Mouse (Mus musculus): ENCODE measurements around the gene Hp1bp3.
A peak's percentile ranks its signal among the peaks of the same experiment; 100 is the strongest.

Gene Hp1bp3

DNA sequence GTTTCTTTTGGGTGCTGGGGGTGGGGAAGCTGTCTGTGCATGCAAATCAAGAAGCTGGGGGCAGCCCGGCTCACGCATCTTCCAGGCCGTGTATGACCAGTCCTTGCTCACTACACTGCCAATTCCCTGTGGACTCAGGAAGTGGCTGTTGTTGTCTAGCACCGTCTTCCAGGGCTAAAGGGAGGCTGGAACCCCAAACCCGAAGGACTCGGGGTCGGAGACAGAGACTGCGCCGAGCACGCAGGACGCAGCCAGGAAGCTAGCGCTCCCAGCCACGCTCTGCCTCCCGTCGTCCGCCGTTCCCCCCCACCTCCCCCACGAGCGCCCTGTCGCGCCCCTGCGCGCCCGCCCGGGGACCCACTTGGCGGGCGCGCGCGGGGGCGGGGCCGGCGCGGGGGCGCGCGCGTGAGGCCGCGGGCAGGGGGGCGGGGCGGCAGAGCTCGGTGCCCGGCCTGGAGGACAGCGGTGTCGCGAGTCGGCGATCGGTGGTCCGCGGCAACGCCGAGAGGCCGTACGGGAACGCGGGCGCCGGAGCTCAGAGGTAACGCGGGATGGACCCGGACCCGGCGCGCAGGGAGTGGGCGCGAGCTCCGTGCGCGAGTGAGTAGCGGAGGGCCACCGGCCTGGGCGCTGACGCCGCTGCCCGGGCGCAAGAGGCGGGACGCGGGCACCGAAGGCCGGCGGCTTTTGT, at the start of gene Hp1bp3:
Hp1bp3 (plus strand) TSS at position 97 of the 691 bp plus-strand sequence.
- DNase-seq, result peak; percentile 85 to 88

DNA sequence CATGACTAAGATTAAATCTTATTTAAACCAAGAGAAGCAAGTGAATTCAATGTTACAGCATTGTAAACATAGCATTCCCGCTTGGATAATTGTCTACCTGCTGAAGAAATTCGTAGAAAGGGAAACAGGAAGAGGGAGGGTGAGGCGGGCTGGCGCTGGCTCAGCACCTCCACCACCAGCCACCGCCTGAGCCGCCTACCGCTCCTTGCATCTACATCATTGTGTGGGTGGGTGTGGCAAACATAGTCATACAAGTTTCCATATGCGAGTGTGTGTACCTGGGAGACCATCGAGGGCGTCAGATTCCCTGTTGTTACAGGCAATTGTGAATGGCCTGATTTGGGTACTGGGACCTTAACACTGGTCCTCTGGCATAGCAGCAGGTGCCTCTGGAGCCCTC, 49.6 kb upstream of the Hp1bp3 start:
- DNase-seq, result no peak

- DNase-seq, result no peak
These were observed 47.9 kb upstream of the Hp1bp3 start for GRCm38 (mm10) chr4:138168162-138168561.

DNA sequence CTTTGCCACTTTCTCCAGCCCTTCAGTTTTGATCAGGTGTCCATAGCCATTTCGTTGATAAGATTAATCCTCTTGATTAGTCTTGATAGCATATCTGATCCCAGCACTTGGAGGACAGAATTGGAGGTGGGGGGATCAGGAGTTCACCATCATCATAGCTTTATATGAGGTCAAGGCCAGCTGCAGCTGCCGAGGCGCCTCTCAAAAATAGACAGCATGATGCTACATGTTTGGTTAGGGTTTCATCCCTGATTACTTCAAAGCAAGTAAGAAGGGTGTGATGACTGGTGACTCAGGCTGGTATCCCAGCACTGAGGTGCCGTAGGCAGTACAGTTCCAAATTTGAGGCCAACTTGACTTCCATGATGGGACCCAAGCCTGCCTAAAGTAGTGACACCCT, 46.7 kb upstream of the Hp1bp3 start:
- no peak for DNase-seq

GRCm38 (mm10) chr4:138172686-138173085, 43.4 kb upstream of the Hp1bp3 start:
- DNase-seq, result no peak

DNA sequence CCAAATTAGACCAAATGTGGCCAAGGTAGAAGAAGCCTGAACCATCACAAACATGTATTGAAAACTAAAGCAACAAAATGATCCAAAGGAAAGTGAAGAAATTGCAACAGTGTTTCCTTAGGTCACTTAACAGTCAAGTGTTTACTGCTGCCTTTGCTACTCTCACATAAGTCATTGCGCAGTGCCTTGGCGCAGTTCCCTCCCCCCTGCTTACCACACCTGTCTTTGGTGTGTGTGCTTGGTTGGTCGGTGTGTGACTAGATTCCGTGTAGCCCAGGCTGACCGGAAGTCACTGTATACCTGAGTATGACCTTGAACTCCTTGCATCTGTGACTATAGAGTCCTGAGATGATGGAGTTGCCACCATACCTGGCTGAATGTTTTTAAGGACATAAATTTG, 36.7 kb upstream of the Hp1bp3 start:
- no peak for DNase-seq

- no peak for DNase-seq
These were observed 35.4 kb upstream of the Hp1bp3 start for GRCm38 (mm10) chr4:138180719-138181118.

GRCm38 (mm10) chr4:138184056-138184455, 32.0 kb upstream of the Hp1bp3 start:
- DNase-seq, result no peak

- no peak for DNase-seq
These were observed 31.5 kb upstream of the Hp1bp3 start for GRCm38 (mm10) chr4:138184573-138184981.

GRCm38 (mm10) chr4:138185961-138186360, 30.1 kb upstream of the Hp1bp3 start:
- no peak for DNase-seq

DNA sequence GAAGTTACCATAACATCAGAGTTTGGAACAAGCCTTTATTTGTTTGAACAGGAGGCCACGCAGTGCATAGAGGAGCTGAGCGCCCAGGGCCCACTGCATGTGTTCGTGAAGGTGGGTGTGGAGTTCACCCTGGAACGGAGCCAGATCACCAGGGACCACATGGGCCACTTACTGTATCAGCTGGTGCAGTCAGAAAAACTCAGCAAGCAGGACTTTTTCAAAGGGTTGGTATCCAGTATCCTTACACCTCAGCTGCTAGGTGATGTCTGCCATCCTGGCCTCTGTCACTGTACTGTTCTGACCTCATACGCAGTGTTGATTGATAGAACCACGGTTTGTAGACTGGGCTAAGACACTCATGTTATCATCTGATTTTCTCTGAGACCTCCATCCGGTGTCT, 28.1 kb upstream of the Hp1bp3 start:
- no peak for DNase-seq

GRCm38 (mm10) chr4:138192561-138192960, 23.5 kb upstream of the Hp1bp3 start:
- no peak for DNase-seq

- DNase-seq, result no peak
These were observed 15.3 kb upstream of the Hp1bp3 start for GRCm38 (mm10) chr4:138200769-138201168.

- DNase-seq, result no peak
These were observed 14.4 kb upstream of the Hp1bp3 start for GRCm38 (mm10) chr4:138201696-138202095.

GRCm38 (mm10) chr4:138210116-138210515, 6.0 kb upstream of the Hp1bp3 start:
- no peak for DNase-seq

- no peak for DNase-seq
These were observed 2.2 kb upstream of the Hp1bp3 start for GRCm38 (mm10) chr4:138213861-138214260.

- no peak for DNase-seq
These were observed 361 bp upstream of the Hp1bp3 start for GRCm38 (mm10) chr4:138215671-138216199.

- peak; percentile 98 to 99 for DNase-seq
These were observed 846 bp downstream of the Hp1bp3 start for GRCm38 (mm10) chr4:138216891-138217392.

GRCm38 (mm10) chr4:138217441-138217840, 1.3 kb downstream of the Hp1bp3 start:
- no peak for DNase-seq

DNA sequence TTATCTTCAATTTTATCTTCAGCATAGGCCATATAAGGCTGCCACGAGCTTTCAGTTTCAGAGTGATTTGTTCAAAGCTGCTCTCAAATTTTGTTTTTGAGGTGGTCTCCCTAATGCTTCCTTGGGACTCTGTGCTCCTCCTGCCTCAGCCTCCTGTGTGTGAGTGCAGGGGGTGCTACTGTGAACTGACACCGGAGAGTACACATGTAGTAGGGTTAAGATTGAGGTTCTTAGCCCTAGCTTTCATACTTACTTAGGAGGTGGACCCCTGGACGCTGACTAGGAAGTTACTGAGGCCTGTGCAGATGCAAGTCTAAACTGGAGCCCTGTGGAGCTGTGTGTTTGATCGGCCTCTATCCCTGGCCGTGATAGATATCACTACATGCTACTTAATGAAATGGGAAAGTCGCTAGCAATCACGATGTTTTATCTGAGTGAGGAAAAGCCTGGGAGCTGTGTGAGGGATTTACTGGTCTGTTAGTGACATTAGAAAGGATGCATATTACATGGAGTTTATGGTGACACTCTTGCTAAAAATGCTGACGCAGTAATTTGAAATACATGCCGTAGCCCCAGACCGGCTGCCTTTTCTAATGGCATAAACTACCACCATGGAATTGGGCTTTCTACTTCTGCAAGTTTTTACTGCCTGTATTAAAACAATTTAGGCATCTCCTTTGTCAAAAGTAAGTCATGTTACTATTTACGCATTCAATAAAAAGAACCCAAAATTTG, 2.0 kb downstream of the Hp1bp3 start:
- no peak for DNase-seq

DNA sequence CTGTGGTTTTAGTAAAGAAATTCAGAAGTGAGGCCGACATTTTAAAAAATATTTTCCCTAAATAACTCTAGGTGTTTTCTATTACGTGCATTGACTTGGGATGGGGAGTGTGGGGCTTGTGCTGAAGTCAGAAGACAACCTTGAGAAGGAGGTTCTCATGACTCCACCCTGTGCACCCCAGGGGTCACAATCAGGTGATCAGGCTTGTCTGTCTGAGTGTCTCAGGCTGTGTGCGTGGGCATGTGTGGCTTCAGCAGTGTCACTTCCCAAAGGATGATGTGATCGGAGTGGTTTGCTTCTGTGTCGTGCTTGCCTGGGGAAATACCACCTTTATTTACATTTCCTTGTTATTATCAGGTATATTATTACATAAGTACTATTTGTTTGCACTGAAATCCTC, 3.2 kb downstream of the Hp1bp3 start:
- no peak for DNase-seq

DNA sequence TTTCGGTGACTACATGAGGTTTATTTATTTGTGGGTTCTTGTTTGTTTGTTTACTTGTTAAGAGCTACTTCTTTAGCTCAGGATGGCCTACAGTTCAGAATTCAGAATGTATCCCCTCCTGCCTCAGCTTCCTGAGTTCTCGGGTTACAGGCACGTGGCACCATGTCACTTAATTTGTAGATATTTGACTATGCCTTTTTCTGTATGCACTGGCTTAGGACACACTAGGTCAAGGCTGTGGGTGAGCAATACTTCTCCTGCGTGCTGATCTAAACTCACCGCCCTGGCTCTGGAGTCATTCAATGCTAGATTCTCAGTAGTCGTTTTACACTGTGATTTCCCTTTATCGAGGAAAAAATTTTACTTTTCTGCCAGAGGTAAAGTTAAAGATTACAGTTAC, 4.7 kb downstream of the Hp1bp3 start:
- DNase-seq, result no peak

DNA sequence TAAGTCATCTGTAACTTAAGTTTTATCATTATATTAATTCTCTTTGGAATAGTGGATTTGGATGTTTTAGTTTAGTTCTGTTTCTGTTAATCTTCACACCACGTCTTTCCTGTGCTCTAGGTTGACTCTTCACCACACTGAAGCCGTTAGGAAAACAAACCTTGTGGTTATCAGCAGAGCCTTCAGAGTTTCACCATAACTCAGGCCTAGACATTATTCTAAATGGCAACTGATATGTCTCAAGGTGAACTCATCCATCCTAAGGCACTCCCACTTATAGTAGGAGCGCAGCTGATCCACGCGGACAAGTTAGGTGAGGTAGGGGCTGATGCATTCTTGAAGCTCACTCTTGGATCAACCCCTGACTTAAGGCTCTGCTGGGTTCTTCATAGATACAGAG, 5.3 kb downstream of the Hp1bp3 start:
- DNase-seq, result no peak

- peak; percentile 51 to 53 for DNase-seq
These were observed 6.3 kb downstream of the Hp1bp3 start for GRCm38 (mm10) chr4:138222396-138222795.
